Mouse (Mus musculus): ENCODE results near the gene Gcnt7. TPM values are rescaled to one million over a fixed set of nuclear protein-coding genes. Genes with fewer than 3 reads are reported as not detected.

The Gcnt7 gene
- total RNA-seq (2021): not detected
- long read RNA-seq, experiment 1, partial matches to known transcripts: 0 of 2 reads
- long read RNA-seq, experiment 1, other reads (novel, unspliced or antisense): 2 of 2 reads
- long read RNA-seq, experiment 2, partial matches to known transcripts: 0 of 2 reads
- long read RNA-seq, experiment 2, other reads (novel, unspliced or antisense): 2 of 2 reads

DNA sequence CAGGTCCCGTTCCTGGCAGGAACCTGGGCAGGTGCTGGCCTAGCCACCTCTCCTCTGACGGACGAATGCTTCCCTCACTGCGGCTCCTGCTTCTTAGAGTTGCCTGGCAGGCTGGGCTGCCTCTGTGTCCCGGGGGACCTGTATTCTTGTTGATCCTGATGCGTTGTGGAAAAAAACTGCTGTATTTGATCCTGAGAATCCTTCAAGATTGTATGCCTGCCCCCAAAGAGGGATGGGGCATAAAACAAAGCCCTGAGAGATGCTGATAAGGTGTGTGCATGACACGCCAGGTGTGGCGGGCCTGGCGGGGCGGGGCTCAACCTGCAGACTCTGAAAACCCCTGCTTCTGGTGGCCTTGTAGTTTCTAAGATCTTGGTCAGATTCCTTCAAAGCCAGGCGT lies at the start of gene Gcnt7:
Gene Gcnt7 (minus strand): TSS at position 101 of the 400 bp plus-strand sequence.
- DNase-seq: no peak

DNA sequence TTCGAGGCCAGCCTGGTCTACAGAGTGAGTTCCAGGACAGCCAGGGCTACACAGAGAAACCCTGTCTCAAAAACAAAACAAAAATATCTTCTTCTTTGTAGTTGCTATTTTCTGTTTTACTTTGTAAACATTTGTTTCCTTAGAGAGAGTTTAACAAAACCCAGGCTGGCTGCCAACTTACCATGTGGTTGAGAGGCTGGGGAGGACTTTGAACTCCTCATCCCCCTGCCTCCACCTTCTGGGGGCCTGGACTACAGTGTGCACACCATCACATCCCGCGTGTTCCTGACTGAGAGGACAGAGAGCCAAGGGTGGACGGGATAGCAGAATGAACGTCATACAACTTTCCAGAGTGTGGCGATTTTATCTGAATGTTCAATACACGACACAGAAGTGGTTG lies 47.7 kb upstream of the Gcnt7 start:
- DNase-seq: no peak

DNA sequence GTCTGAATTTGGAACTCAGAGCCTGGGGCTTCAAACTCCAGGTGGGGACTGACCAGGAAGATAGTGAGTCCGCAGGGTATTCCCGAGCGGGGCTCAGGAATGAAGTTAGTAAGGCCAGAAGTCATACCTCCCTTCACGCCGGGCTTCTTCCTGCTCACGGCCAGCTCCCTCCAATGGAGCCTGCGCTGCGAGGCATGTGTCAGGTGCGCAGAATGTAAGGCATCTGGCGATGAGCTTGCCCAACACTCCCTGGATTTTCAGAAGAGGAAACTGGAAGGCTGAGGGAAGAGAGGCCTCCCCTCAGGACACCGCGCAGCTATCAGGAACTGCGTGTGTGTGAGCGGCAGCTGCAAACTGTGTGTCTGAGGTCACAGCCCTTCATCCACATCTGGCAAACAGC lies 43.8 kb upstream of the Gcnt7 start:
- DNase-seq: no peak

DNA sequence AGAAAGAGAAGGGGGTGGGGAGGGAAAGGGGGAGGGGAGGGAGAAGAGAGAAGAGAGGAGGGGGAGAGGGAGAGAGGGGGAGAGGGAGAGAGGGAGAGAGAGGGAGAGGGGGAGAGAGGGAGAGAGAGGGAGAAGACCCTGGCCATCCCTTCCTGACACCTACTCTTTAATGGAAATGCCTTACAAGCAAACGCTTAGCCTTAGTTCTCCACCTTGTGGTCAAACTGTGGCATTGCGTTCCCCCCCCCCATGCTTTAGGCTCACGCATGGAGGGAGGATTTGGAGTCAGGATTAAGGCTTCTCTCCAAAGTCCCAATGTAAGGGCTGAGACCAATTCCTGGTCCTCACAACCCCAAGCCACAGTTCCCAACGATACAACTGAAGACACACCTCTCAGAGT lies 42.9 kb upstream of the Gcnt7 start:
- DNase-seq: peak; percentile 65

DNA sequence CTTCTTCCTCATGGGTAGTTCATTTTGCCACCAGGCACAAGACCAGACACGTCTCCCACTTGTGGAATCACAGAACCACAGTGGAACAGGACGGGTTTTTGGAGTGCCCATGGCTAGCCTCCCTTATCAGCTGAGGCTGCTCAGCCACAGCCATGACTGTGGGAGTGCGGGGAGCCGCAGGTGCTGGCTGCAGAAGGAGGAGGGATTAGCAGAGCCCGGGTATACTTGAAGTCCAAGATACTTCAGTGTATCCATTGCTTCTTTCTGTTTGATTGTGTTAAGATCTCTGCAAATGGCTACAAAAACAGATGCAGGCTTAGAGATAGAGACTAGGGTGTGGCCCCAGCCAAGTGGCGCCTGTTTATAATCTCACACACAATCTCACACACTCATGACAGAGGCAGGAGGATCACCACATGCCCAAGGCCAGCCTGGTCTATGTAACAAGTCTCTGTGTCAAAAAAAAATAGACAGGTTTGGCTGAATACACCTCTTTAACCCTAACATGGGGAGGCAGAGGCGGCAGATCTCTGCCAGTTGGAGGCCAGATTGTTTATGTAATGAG lies 42.4 kb upstream of the Gcnt7 start:
- DNase-seq: no peak

DNA sequence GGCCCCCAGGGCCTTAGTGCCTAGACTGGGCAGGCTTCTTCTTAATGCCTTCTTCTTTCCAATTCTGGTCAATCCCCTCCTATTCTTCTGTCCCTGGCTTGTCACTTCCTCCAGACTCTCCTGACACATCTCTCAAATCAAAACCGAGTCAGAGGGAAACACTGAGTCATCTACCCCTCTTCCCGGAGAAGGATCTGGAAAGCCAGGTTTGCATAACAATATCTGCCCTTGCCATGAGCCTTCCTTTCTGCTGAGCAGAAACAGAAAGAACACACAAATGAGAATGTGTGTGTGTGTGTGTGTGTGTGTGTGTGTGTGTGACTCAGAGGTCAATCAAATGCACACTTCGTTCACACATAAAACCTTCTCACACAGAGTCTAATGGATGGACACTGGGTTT lies 40.4 kb upstream of the Gcnt7 start:
- DNase-seq: peak; percentile 21

DNA sequence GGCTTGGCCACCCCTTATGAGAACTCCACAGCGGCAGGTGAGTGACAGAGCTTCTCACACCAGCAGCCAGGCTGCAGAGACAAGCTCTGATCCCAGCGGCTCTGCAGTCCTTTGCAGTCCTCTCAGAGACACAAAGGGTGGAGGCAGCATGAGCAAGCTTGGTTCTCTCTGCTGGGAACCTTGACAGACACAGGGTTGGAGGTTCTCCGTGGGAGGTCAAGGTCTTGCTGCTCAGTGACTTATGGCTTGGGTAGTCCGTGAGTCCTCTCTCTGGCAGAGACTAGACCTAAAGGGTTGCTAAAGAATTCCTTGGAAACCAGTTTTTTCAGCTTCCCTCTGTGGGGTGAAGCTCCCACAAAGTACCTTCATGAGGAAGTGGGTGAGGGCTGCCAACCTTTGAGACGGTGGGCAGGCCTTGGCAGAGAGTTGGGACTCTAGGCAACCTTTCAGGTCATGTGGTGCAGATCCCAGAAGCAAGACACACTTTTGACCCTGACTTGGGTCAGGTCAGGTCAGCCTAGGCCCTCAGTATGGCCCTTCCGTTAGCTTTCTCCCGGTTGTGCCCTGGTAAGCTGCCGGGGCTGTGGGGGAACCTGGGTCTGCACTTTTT lies 38.4 kb upstream of the Gcnt7 start:
- peak; percentile 27 for DNase-seq

DNA sequence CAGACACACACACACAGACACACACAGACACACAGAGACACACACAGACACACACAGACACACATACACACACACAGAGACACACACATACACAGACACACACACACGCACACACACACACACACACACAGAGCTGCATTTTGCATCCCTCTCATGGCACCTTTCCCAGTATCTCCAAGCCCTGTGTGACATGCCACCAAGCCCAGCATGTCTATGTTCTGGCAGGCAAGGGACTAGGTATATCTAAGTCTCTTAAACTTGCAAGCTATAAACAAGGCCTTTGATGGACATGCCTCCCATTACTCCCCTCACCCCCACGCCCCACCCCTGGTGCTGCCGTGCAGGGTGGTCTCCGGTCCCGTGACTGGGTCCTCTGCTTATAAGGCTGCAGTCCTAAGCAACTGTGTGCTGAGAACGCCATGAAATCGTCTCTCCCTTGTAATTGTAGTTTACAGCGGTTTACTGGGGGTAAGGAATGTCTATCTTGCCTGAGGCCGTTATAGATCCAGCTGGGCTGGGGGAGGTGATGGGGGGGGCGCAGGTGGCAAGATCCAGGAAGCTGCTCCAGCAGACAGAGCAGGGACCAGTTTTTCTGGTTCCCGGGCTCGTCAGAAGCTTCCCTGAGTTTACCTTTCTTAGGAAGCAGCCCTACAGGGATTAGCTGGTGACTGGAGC lies 26.4 kb upstream of the Gcnt7 start:
- no peak for DNase-seq

DNA sequence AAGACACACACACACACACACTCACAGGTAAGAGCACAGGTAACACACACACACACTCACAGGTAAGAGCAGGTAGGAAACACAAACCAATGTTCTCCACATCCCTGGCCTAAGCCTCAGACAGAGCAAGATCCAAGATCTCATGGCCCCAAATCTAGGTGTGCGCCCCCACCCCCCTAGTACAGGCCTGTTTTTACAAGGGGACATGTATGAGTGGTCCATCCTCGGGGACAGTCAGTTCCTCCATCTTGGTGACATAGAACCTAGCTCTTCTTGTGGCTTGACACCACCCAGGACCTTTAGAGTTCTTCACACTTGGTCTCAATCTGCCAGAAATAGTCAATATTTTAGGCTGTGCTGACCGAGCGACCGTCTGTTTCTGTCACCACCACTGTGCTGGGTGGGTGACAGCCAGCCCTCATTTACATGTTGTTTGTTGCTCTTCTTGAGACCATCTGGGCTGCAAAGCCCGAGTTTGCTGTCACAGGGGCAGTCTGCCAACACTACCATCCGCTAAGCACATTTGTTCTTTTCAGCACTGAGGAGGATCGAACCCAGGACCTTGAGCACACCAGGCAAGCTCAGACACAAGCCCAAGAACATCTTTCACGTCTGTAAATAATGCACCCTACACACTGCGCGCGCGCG lies 25.5 kb upstream of the Gcnt7 start:
- no peak for DNase-seq

DNA sequence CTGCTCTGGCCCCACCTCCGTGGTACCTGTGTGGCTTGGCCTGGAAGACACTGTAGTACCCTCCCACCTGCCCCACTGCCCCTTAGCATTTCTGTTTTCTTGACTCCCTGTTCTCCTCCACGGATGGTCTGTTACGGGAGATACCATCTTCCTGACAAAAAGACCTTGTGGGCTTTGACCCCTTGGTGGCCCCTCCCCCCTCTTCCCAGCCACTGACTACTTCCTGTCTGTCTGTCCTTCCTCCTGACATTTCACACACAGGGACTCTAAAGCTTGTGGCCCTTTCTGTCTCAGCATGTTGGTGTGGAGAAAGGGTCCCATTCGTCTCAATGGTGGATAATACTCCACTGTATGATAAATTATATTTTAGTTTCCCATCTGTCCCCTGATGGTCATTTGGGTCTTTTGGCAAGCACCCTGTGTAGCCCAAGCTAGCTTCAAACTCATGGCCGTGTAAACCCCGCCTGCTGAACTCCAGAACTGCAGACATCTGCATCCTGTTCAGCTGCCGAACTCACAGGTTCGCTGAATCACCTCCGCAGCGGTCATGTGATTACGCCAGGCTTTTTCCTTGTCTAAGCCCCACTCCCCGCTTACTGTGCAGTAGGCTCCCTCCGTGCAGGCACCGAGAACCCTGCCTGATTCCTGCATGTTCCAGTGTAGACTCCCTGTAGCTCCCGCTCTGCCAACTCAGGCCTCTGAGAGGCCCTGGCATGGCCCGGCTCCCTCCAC lies 23.4 kb upstream of the Gcnt7 start:
- no peak for DNase-seq

DNA sequence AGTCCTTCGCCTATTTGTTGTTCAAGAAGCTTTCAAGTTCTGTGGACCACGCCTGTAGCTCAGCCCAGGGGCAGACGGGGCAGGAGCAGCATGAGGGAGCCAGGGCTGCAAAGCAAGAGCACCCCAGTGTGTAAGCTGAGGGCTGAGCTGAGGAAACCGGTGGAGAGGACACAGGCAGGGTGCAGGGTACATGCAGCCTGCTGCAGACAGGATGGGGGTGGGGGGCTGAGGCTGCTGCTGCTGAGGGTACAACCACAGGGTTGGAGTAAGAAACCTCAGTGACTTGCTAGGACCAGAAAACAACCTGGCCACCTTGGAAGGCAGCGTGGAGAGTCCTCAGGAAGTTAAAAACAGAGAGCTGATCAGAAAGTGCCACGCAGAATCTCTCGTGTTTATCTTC lies 21.9 kb upstream of the Gcnt7 start:
- no peak for DNase-seq

DNA sequence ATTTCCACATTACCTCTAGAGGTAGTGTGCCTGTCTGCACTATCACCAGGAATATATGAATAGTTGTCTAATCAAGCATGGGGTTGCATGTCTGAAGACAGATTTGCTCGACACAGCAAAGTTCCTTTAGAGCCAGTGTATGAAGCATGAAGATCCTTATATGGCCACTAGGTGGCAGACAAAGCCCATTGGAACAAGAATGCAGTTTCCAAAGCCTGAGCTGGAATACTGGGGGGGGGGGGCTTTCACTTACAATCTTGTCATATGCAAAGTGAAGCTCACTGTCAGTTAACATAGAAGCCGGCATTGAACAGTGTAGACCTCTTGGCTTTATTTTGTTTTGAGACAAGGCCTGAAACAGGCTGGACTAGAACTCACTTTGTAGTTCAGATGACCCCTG lies 19.5 kb upstream of the Gcnt7 start:
- DNase-seq: peak; percentile 48

DNA sequence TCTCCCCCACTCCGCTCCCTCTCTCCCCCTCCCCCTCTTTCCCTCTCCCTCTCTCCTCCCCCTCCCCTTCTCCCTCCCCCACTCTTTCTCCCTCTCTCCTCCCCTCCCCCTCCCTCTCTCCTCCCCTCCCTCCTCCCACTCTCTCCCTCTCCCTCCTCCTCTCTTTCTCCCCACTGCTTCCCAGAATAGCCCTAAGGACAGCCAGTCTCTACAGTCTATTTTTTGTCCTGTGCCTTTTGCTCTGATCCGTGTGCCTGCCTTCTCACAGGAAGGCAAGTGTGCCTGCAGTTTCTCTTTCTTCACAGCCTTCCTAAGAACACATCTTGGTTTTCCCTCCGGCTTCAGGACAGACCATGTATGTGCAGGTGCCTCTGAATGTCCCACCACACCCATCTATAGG lies 19.0 kb upstream of the Gcnt7 start:
- DNase-seq: no peak

DNA sequence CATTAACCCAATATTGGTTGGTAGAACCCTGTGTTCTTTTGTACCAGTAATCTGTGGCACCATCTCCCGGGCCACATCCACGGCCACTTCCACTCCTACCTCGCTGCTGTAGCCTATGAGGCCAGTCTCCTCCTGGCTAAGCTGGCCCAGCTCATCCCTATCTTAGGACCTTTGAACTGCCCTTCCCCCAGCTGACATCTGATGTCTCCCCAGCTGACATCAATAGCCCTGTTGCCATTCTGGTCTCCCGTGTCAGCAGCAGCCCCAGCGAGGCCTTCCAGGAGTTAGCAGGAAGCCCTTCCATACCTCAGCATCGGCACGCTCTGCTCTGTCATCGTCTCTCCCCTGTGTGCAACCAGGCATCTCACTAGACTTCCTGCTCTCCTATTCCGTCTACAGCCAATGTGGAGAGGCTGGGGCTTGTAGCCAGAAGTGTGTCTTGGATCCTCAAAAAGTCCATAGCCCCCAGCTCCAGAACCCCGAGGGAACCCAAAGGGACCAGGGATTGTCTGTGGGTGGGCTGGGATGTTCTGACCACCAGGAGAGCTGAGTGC lies 18.4 kb upstream of the Gcnt7 start:
- no peak for DNase-seq

DNA sequence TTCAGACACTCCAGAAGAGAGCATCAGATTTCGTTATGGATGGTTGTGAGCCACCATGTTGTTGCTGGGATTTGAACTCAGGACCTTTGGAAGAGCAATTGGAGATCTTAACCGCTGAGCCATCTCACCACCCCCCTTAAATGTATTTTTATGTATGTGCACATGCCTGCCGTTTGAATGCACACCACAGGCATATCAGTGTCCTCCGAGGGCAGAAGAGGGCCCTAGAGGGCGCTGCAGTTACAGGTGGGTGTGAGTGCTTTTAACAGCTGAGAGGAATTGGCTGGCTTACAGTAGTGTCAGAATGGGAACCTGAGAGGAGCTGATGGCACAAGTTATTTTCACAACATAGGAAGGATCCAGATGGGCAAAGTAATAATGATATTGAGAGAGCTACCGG lies 16.6 kb upstream of the Gcnt7 start:
- DNase-seq: peak; percentile 54

DNA sequence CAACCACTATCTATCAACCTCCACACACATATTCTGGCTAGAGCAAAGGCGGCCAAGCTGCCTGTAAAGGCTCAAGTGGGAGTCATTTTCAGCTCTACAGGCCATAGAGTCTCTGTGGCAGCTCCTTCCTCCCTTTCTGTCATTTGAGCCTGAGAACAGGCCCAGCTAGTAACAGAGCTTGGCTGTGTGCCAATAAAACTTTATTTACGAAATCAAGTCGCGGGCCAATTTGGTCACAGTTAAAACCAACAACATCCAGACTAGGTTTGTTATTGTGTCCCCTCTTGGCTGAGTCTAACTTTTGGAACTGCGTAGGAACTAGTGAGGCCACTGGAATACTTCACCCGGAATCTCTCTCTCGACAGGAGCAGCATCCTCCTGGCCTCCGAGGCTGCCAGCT lies 15.2 kb upstream of the Gcnt7 start:
- peak; percentile 38 for DNase-seq

DNA sequence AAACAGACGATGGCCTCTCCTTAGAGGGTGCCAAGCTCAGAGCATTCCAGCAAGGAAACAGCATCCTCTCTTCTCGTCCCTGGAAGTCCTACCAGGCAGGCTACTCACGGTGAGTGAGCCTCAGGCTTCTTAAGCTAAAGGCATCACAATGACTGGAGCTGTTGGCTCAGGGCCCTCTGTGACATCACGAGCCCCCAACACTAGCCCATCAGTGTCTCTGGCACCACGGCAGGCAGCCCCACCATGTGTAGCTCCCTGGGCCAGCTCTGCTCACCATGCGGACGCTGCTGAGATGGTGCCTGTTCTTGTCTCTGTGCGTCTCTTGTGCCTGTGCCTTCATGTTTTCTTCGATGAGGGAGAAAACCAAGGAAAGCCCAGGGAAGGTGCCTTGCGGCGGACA lies 13.9 kb upstream of the Gcnt7 start, which contains the start of gene Fam209:
Gene Fam209 (plus strand): TSS at position 203 of the 400 bp plus-strand sequence.
- no peak for DNase-seq

DNA sequence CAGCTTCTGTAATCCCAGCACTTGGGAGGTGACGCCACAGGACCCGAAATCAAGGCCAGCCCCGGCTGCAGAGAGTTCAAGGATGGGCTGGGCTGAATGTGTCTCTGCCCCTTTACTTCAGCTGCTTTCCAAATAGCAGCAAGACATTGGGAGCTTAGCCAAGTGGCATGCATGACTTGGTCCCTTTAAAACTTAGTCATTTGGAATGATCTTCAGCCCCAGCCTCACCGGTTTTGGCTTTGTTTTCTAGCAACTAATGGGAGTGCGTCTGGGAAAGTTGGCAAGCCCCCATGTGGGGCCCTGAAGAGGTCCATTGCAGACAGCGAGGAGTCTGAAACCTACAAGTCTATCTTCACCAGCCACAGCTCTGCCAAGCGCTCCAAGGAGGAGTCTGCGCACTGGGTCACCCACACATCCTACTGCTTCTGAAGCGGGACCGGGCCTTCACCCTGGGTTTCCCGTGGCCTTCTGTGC lies 10.0 kb upstream of the Gcnt7 start:
- DNase-seq: peak; percentile 78

DNA sequence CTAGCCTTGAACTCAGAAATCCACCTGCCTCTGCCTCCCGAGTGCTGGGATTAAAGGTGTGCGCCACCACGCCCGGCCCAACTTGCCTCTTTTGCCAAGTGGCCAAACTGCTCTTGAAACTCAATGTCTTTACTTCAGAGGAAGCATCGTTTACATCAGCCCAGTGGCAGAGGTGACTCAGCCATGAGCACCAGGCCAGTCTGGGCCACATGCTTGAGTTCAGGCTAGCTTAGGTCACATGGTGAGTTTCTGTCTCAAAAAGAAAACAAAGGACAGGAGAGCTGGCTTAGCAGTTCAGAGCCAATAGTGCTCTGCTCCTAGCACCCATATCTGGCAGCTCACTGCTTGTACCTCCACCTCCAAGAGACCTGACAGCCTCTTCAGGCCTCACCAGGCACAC lies 8.8 kb upstream of the Gcnt7 start:
- DNase-seq: no peak

DNA sequence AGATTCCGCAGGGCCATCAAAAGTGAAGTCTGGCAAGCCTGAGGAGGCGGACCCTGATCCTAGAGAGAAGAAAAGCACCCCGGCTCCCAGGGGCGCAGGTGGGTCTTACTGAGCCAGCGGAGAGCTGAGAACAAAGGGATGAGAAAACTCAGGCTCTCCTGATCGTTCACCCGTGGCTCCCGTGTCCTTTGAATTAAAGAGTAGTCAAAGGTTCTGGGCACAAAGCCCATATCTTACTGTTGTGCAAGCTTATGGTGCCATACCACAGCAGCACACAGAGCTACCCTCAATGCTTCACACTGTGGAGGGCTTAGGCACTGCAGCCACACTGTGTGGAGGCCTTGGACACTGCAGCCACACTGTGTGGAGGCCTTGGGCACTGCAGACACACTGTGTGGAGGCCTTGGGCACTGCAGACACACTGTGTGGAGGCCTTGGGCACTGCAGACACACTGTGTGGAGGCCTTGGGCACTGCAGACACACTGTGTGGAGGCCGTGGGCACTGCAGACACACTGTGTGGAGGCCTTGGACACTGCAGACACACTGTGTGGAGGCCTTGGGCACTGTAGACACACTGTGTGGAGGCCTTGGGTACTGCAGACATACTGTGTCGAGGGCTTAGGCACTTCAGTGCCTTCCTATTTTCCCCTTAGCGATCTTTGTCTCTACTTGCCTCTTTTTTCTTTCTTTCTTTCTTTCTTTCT lies 8.2 kb upstream of the Gcnt7 start:
- peak; percentile 71 for DNase-seq

DNA sequence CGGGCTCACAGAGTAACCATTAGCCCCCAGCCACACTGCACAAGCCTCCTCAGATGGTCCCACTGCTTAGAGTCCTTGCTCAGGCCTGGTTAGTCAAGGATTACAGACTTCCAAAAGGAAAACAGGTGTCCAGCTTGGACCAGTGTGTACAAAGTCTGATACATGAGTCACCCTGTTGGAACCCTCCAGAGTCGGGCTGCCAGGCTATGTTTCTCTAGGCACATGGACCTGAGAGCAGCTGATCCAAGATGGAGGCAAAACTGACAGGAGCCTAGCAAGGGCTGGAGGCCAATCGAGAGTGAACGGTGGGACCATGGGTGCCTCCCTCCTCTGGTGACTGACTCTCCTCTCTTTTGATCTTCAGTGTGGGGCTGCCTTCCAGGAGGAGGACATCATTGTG lies 4.4 kb upstream of the Gcnt7 start:
- DNase-seq: no peak

All from adrenal gland, postnatal 10 days (tissue).